Mouse (Mus musculus) liver, adult (tissue): ENCODE results near the gene Taar2.

ENCODE experiments used
- GATA4 ChIP-seq: IDR thresholded peaks from 2 replicates; pipeline ENCODE4 v1.6.1; 2014; ENCODE audit warnings: mild to moderate bottlenecking, low read length; ENCODE audit not compliant: insufficient replicate concordance

Gene Taar2

GRCm38 (mm10) chr10:23938312-23938711 lies at the start of gene Taar2:
TSS of gene Taar2 (plus strand) at chr10:23938572.
- no peak for TF ChIP-seq GATA4

- no peak for TF ChIP-seq GATA4
These were observed 45.4 kb upstream of the Taar2 start for GRCm38 (mm10) chr10:23892987-23893386.

GRCm38 (mm10) chr10:23894601-23895349 lies 43.6 kb upstream of the Taar2 start, which contains the start of gene Vnn1:
TSS of gene Vnn1 (plus strand) at chr10:23894688.
- no peak for TF ChIP-seq GATA4

- no peak for TF ChIP-seq GATA4
These were observed 43.0 kb upstream of the Taar2 start for GRCm38 (mm10) chr10:23895376-23895775.

- TF ChIP-seq GATA4: no peak
These were observed 37.3 kb upstream of the Taar2 start for GRCm38 (mm10) chr10:23901119-23901518.

DNA sequence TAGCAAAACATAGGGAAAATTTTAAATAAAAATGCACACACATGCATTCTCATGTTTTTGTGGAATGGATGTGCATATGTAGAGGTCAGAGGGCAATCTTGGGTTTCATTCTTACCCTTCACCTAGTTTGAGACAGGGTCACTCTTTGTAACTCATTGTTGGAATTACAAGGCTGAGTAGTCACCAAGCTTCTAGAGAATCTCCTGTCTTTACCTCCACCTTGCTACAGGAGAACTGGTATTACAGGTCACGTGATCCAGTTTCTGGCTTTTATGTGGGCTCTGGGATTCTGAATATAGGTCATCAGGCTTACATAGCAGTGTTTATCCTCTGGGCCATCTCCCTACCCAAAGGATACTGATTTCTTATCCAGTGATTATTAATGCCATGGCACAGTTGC lies 32.7 kb upstream of the Taar2 start:
- no peak for TF ChIP-seq GATA4

- TF ChIP-seq GATA4: no peak
These were observed 18.3 kb upstream of the Taar2 start, which contains the start of gene Taar1 for GRCm38 (mm10) chr10:23920056-23920455. TSS of gene Taar1 (plus strand) at chr10:23920356.

DNA sequence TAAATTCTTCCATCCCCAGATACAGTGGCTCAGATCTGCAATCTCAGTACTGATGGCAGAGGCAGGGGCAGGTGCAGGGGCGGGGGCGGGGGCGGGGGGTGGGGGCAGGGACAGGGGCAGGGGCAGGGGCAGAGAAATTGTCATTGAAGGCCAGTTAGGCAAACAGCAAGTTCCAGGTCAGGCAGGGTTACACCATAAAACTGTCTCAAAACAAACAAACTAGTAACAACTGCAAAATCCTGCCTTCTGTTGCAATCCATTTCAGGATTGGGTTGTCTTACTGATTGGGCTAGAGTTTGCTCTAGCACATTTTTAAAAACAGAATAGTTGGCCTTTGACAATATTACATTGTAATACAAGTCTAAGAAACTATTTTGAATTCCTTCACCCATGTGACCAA lies 15.9 kb upstream of the Taar2 start:
- TF ChIP-seq GATA4: no peak

GRCm38 (mm10) chr10:23923941-23924340 lies 14.4 kb upstream of the Taar2 start:
- TF ChIP-seq GATA4: no peak

DNA sequence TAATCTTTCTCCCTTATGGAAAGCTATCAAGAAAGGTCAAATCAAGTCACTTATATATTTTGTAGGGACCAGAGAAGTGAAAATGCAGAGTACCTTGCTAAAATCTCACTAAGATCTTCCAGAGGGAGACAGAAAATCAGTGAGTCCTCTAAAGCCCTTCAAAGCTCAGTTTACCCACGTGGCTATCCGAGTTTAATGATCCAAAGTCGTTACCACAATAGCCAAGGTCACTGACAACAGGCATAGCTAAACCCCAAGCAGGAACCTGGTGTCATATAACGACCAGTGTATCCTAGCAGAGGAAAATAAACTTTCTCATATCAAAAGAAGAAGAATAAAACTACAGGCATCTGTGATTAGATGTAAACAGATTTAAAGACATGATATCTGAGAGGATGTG lies 759 bp upstream of the Taar2 start:
- TF ChIP-seq GATA4: no peak

- no peak for TF ChIP-seq GATA4
These were observed 4.1 kb downstream of the Taar2 start for GRCm38 (mm10) chr10:23942465-23942864.

- no peak for TF ChIP-seq GATA4
These were observed 9.7 kb downstream of the Taar2 start for GRCm38 (mm10) chr10:23948026-23948425.

- no peak for TF ChIP-seq GATA4
These were observed 11.2 kb downstream of the Taar2 start, which contains the start of gene Taar3 for GRCm38 (mm10) chr10:23949508-23950005. TSS of gene Taar3 (plus strand) at chr10:23949558.

GRCm38 (mm10) chr10:23951714-23952113 lies 13.3 kb downstream of the Taar2 start:
- TF ChIP-seq GATA4: no peak

- no peak for TF ChIP-seq GATA4
These were observed 20.7 kb downstream of the Taar2 start for GRCm38 (mm10) chr10:23959071-23959470.

GRCm38 (mm10) chr10:23960444-23960915 lies 22.1 kb downstream of the Taar2 start, which contains the start of gene Taar4:
TSS of gene Taar4 (plus strand) at chr10:23960494.
- TF ChIP-seq GATA4: no peak
